Mouse (Mus musculus) heart, embryonic 16.5 days (tissue): ENCODE data around the gene Fcho1. TPM values are rescaled to one million over a fixed set of nuclear protein-coding genes. Genes with fewer than 3 reads are reported as not detected.
A peak's percentile ranks its signal among the peaks of the same experiment; 100 is the strongest.
"Not testable (repeated sequence)": the region's sequence is repeated elsewhere in the genome, so short reads cannot be mapped to it uniquely, and the experiment has no call there.

Experiments used
- ATAC-seq: fragments of 200-750 bp; cut with Nextera tagmentation; replicated peaks from 2 replicates; pipeline ENCODE4 v1.8.0; 2017; ENCODE audit warnings: moderate number of reproducible peaks; ENCODE audit not compliant: insufficient read depth, low FRiP score; ENCODE audit errors: extremely low read depth
- H3K27ac ChIP-seq: fragments of 300-500 bp; sonication (generic); 2 replicates; pipeline ENCODE4 v1.5.1; 2014; ENCODE audit warnings: mild to moderate bottlenecking, low read length, control low read depth, moderate library complexity
- H3K27me3 ChIP-seq: fragments of 300-500 bp; sonication (generic); 2 replicates; pipeline ENCODE4 v1.6.1; 2014; ENCODE audit warnings: low read length, mixed read lengths; ENCODE audit not compliant: control insufficient read depth, insufficient read depth
- H3K36me3 ChIP-seq: fragments of 300-500 bp; sonication (generic); 2 replicates; pipeline ENCODE4 v1.6.1; 2014; ENCODE audit not compliant: control insufficient read depth, insufficient read depth
- H3K4me1 ChIP-seq: fragments of 300-500 bp; sonication (generic); 2 replicates; pipeline ENCODE4 v1.6.1; 2014; ENCODE audit warnings: low read length, mixed read lengths; ENCODE audit not compliant: control insufficient read depth, insufficient read depth
- H3K4me2 ChIP-seq: fragments of 300-500 bp; sonication (generic); 2 replicates; pipeline ENCODE4 v1.6.1; 2014; ENCODE audit warnings: low read depth, mild to moderate bottlenecking, control low read depth, low read length
- H3K4me3 ChIP-seq: fragments of 300-500 bp; sonication (generic); 2 replicates; pipeline ENCODE4 v1.5.1; 2014; ENCODE audit warnings: mild to moderate bottlenecking, control low read depth, low read length
- H3K9ac ChIP-seq: fragments of 300-500 bp; sonication (generic); 2 replicates; pipeline ENCODE4 v1.6.1; 2014; ENCODE audit warnings: low read length, control low read depth
- H3K9me3 ChIP-seq: fragments of 300-500 bp; sonication (generic); replicated peaks from 2 replicates; pipeline ENCODE4 v1.6.1; 2016; ENCODE audit warnings: low read length; ENCODE audit not compliant: control insufficient read depth
- WGBS: fragments of 180-500 bp; shearing (Covaris S2); extraction: QIAGEN DNeasy Blood & Tissue Kit; methylation state at CpG from one replicate; pipeline ENCODE4 v1.1.7; 2014; 5-methylcytosine and 5-hydroxymethylcytosine counted together
- polyA plus RNA-seq: library from polyadenylated mRNA; unstranded; fragments of >200 nt; fragmentation: Nextera tagmentation; extraction: Ambion mirVana; gene quantifications from 2 replicates; pipeline ENCODE4 v1.2.1, GENCODE M21; 2015

Fcho1 gene
- polyA plus RNA-seq, result 7.6 and 20.4 TPM in 2 replicates

- H3K36me3 ChIP-seq, result no peaks in the 10 kb centered on the region
- no peak within 1 kb of the TSS for H3K27ac ChIP-seq
- H3K9me3 ChIP-seq, result no peaks in the 10 kb centered on the region
- peaks cover 28% of the 10 kb centered on the region for H3K27me3 ChIP-seq
- peak within 1 kb of the TSS; percentile 59 for H3K9ac ChIP-seq
- H3K4me3 ChIP-seq, result peak within 1 kb of the TSS; percentile 55
- 2% methylated on average over 44 of the region's 54 CpGs for WGBS
- H3K4me1 ChIP-seq, result peaks cover 6% of the 10 kb centered on the region
- peak; percentile 75 for ATAC-seq
- H3K4me2 ChIP-seq, result peak within 1 kb of the TSS; percentile 76
These were observed at the start of gene Fcho1 for GRCm38 (mm10) chr8:71725122-71725924. Gene Fcho1, minus strand, starts transcription at chr8:71725716.

DNA sequence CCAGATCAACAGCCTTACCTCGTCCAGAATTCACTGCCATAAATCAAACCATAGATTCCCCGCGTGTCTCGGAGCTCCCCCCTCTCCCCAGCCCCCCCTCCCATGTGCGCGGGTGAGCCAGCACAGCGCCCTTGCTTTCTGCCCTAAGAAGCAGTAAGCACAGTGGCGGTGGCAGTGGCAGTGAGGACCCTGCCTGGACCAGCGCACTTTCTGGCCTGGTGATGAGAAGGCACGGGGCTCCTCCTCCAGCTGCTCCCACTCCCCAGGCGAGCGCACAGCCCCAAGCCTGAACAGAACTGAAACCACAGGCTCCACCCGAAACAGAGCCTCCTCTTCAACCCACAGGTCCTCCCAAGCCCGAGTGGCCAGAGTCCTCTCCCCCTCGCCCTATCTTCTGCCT is 45.8 kb upstream of the Fcho1 start:
- no peak for ATAC-seq
- H3K4me1 ChIP-seq, result no peaks in the 10 kb centered on the region

DNA sequence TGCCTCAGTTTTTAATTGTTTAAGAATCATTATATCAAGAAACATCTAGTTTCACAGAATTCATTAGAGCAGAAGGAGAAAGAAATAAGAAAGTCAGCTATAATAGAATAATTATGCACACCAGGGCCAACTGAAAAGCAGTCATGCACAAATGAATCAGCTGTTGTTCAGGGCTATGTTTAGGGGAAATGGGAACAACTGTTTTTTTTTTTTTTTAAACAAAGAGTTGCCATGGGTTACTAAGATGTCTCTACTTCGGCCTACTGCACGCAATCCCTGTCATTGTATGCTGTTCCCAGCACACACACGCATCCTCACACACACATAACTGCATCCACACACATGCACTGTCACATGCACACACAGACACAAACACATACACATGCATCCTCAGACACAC is 33.3 kb upstream of the Fcho1 start:
- Histone ChIP-seq H3K27ac (no peak overlapping the region), H3K36me3 (no peaks in the 10 kb centered on the region), H3K9ac (no peak overlapping the region), H3K4me3 (no peak overlapping the region), H3K9me3 (no peaks in the 10 kb centered on the region), H3K27me3 (no peaks in the 10 kb centered on the region), H3K4me2 (no peak overlapping the region), H3K4me1 (no peaks in the 10 kb centered on the region)
- no peak for ATAC-seq
- WGBS, result 88% methylated on average over 3 of the region's 3 CpGs

More for the DNA sequence above, 45.8 kb upstream of the Fcho1 start:
- Histone ChIP-seq H3K27me3 (no peaks in the 10 kb centered on the region), H3K4me3 (no peak overlapping the region), H3K9ac (no peak overlapping the region), H3K36me3 (no peaks in the 10 kb centered on the region), H3K27ac (no peak overlapping the region), H3K9me3 (peaks cover 13% of the 10 kb centered on the region), H3K4me2 (no peak overlapping the region)
- 86% methylated on average over 15 of the region's 15 CpGs for WGBS

GRCm38 (mm10) chr8:71752881-71753552 is 27.5 kb upstream of the Fcho1 start:
- H3K27me3 ChIP-seq, H3K4me1 ChIP-seq, H3K36me3 ChIP-seq, H3K9ac ChIP-seq, H3K9me3 ChIP-seq, ATAC-seq, H3K4me3 ChIP-seq, H3K27ac ChIP-seq, H3K4me2 ChIP-seq: not testable (repeated sequence)
- 52% methylated on average over 7 of the region's 7 CpGs for WGBS

DNA sequence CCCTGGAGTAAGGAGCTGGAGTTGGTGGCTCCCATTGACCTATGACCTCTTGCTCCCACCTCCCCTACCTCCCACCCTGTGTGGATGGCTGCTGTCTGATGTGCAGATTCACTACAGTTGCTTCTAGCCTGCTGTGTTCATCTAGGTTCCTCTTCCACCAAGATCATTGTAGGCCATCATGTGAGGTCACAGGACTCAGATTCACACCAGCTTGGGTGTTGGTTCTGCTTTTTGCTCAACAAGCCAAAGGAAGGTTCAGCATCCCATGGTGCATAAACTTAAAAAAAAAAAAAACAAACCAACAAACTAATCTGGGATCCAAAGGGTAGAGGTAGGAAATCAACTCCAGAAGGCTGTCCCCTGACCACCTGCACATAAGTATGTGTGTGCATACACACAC is 26.7 kb upstream of the Fcho1 start:
- not testable (repeated sequence) for ATAC-seq

DNA sequence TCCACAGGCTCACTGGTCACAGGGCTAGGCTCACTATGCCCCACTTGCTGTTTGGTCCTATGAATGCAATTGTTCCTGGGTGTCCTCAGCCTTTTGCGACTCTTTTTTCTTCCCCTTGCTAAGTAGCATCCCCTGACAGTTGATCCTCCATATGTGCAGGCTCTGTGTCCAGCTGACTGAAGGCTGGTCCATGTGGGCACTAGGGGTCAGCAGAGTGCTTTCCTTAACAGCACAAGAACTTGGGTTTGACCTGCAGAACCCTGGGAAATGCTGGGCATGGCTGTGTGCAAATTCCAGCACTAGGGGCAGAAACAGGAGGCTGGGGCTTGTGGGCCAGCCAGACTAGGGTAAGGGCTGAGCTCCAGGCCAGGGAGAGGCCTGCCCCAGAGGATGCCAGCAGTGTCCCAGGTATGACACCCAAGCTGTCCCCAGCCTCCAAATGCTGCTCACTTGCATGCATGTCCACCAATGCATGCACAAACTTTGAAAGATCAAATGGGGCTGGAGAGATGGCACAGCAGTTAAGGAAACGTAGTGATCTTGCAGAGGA is 25.9 kb upstream of the Fcho1 start:
- H3K9me3 ChIP-seq, H3K4me1 ChIP-seq, H3K27me3 ChIP-seq, H3K27ac ChIP-seq, H3K9ac ChIP-seq, H3K4me2 ChIP-seq, ATAC-seq, H3K4me3 ChIP-seq, H3K36me3 ChIP-seq: not testable (repeated sequence)
- WGBS, result 50% methylated on average over 2 of the region's 2 CpGs

More for the DNA sequence above, 26.7 kb upstream of the Fcho1 start:
- not testable (repeated sequence) for H3K4me2 ChIP-seq, H3K9ac ChIP-seq, H3K36me3 ChIP-seq, H3K4me1 ChIP-seq, H3K4me3 ChIP-seq, H3K27me3 ChIP-seq, H3K9me3 ChIP-seq, H3K27ac ChIP-seq

- H3K27me3 ChIP-seq, H3K36me3 ChIP-seq, H3K27ac ChIP-seq, H3K4me1 ChIP-seq, ATAC-seq, H3K4me2 ChIP-seq, H3K9me3 ChIP-seq, H3K4me3 ChIP-seq, H3K9ac ChIP-seq: not testable (repeated sequence)
- 68% methylated on average over 6 of the region's 6 CpGs for WGBS
These were observed 24.0 kb upstream of the Fcho1 start for GRCm38 (mm10) chr8:71749321-71750075.

DNA sequence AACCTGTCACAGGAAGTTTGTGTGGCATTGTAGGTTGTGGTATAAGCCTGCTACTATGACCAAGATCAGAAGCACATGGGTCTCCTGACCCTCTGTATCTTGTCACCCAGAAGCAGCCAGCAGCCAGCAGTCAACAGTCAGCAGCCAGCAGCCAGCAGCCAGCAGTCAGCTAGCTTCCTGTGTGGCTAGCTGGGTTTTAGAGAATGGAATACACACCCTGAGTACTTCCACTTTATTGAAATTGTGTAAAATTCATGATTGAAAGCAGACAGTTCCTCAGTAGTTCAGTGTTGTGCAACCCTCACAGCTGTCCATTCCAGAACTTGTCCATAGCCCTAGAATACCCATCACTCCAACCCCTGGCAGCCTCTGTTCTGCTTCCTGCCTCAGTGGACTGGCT is 21.6 kb upstream of the Fcho1 start:
- not testable (repeated sequence) for H3K36me3 ChIP-seq, H3K4me2 ChIP-seq, H3K9me3 ChIP-seq, H3K4me3 ChIP-seq, H3K9ac ChIP-seq, H3K27ac ChIP-seq, ATAC-seq, H3K4me1 ChIP-seq, H3K27me3 ChIP-seq
